Mouse (Mus musculus): ENCODE results near the gene Iqca. TPM values are rescaled to one million over a fixed set of nuclear protein-coding genes. Genes with fewer than 3 reads are reported as not detected.

Gene Iqca
- polyA plus RNA-seq (2017; shearing (Covaris generic)), result not detected

DNA sequence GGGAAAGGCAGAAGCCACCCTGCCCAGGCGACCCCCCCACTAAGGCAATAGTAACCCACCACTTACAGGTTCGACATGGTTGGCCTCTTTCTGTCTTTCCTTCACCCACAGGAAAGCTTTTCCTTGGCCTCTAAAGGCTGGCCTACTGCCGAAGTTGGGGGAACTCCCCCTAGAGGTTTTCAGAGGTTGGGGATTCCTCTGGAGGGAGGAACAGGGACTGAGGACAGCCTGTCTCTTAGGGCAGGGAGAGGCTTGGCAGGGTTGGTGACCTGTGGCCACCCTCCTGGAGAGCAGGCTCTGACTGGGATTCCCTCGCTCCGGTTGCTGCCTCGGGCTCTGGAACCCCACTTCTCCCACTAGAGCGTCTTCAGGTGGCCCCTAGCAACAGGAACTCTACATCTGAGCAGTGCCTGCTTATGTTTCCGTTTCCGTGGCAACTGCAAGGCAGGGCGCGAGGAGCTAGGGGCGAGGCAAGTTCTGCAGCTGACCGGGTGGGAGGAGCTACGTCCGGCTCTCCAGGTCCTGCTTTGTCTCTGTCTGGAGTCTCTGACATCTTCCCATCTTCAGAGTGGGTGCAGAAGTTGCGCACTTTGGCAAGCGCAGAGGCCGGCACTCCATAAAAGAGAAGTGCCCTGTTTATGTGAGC, at the start of gene Iqca:
Gene Iqca (minus strand): TSS at position 303 of the 646 bp plus-strand sequence.
- no peak for ATAC-seq

DNA sequence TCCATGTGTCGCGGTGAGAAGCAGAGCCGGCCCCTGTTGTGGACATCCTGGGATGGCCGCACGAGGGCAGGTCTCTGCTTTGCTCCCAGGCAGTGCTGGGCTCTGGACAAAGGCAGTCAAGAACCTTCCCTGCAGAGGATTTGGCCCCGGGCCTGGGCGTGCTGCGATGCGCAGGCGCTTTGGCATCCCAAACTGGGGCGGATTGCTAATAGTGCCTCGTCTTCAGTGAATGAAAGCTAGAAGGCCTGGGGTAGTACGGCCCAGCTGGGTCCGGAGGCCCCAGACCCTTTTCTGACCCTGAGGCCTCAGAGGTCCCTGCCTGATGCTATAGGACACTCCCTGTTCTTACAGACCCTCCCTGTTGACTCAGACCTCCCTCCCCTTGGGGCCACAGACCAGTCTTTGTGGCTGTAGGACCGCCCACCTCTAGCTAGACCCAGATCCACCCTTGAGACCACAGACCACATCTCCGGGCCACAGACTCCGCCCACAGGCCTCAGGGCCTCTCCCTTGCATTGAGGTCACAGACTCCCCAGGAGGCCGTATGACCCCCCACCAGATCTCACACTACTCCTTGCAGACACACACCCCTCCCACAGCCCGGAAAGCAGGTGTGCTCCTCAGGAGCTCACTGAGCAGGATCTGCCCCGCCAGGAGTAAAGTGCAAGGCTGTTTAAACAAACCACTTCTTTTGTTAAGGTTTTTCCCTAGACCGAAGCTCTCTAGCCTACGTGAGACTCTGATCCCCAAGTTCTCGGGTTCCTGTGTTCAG, 49.2 kb upstream of the Iqca start:
- no peak for ATAC-seq

DNA sequence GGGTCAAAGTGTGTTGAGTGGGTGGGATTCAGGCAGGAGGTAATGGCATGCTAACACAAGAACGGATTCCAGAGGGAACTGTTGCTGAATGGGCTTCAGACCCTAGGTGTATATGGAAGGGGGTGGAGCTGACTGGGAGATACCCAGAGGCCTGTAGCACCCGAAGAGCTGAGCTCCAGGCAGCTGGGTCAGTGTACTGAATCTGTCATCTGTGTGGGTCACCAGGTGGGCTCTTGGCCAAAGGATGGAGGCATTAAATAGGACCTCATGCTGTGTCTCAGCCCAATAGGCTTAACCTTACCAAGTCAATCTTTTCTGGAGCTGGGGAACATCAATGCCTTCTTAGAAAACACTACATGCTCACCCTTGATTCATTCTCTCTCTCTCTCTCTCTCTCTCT, 48.5 kb upstream of the Iqca start:
- ATAC-seq, result no peak

DNA sequence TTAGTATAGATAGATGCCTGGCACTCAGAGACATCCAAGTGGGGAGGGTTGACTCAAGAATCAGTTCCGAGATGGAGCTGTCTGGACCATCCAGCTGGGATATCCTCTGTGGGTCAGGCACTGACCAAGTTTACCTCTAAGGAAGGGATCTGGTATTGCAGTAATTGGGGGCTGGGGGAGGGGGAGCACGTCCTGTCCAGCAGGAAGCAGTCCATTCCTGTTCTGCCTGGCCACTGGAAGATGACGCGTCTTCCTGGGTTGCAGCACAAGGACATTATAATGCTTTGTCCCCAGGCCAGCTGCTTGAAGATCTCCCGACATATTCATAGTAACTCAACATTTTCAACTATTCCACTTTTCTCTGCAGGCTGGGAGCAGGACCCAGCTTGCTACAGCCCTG, 48.0 kb upstream of the Iqca start:
- no peak for ATAC-seq

DNA sequence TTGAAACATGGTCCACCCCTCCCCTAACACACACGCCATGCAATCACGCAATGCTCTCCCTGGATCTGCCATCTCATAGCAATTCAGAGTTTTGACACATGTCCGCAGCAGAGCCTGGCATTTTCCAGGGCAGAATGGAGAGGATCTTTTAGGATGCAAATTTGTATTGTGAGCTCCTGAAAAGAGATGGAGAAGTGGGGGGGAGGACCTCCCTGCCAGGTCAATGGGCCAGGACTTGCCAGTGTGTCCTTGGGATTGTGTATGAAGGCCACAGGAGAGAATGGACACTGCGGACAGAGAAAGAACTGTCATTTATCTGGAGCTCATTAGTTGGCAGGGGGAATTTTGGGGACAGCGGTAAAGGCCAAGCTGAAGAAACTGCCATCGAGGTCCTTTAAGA, 35.8 kb upstream of the Iqca start:
- no peak for ATAC-seq

DNA sequence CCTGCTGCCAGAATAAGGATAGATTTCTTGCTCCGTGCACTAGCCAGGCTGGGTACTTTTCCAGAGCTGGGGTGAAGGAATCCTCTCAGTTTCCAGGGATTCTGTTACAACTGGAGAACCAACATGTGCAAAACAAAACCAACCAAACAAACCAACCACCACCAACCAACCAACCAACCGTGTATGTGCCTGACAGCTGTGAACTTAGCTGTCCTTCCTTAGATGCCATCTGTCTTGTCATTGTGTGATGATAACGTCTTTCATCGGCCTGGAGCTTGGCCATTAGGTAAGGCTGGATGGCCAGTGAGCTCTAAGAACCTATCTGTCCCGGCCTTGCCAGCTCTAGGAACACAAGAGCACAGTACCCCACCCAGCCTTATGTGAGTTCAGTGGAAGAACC, 33.7 kb upstream of the Iqca start:
- no peak for ATAC-seq

DNA sequence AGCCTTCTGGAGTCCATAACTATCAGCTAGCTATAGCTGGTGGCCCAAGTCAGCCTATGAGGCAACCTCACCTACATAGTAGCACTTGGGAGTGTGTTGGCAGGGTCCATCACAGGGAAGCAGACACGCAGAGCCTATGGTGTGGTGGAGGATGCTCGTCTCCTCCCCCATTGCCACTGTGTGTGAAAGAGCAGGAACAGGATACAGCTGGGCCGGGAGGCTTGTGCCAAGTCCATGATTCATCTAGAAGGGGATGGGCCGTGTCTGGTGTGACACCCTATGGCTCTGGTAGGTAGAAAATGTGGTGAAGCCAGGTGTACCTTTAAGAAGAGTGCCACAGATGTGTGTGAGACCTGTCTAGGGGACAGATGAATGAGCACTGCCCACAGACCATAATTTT, 33.0 kb upstream of the Iqca start:
- no peak for ATAC-seq

DNA sequence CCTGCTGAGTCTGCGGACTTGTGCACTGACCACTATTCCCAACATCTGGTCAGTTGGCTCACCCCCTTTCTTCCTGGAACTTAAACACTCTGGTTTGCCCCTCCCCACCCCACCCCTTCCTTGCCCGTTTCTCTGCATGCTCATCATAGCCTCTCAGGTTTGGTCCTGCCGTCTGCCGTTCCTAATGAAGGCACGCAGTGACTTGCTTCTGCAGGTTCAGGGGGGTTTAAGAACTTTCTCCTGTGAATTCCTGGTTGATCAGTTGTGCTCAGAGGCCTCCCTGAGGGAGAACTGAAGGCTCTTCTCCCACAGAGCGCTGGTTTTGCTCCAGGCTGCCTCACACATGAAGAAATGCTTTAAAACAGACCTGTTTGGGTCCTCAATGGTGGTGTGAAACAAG, 30.4 kb upstream of the Iqca start:
- ATAC-seq, result no peak

DNA sequence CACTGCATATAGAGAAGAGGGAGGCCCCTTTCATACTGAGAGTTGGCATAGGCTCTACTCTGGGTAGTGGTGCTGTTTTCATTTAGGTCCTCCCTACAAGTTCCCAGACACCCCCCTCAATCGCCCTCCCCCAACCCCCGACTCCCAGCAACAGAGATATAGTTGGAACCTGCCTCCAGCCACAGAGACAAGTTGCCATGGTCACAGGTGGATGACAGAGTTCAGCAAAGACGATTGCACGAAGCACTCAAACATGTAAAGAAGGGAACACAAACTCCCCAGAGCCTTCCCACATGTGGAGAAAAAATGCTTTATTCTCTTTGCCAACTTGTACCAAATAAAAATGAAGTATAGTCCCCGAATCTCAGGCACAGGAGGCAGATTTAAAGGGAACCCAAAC, 29.3 kb upstream of the Iqca start:
- no peak for ATAC-seq

DNA sequence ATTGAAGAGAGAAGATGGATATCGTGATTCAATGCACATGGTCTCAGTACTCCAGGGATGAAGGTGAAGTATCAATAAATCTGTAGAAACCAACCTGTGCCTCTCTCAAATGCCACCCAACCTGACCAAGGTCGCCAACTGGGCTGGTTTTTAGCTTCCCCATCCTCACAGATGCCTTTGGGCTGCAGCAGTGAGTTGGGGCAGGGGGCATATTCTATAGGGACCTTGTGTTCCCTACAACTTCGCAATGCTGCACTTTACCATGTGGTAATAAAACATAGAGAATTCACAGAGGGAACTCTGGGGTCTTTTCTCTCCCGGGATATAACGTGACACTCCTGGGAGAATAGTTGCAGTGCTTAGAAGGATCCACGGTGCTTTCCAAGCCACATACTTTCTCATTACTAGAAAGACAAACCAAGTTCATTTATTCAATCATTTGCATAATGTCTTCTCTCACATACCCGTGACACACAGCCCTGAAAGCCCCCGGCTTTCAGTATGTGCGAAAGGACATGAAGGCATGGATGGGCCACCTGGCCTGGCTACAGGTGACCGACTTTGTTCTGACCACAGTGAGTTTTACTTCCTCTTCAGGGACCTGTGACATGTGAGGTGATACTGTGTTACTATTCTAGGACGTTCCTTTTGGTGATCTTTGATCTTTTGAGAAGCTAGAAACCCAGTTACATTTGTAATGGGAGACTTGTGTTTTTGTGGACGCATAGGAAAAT, 27.9 kb upstream of the Iqca start:
- ATAC-seq, result no peak

DNA sequence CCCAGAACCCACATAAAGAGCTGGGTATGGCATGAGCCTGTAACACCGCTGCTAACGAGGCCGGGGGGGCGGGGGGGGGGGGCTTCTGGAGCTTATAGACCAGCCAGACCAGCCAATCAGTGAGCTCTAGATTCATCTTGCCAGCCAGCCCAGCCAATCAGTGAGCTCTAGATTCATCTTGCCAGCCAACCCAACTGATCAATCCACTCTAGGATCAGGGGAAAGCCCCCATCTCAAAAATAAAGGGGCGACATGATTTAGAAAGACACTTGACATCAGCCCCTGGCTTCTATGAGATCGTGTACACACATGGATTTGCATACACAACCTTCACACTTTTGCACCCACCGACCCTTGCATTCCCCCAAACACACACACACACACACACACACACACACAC, 27.3 kb upstream of the Iqca start:
- no peak for ATAC-seq

DNA sequence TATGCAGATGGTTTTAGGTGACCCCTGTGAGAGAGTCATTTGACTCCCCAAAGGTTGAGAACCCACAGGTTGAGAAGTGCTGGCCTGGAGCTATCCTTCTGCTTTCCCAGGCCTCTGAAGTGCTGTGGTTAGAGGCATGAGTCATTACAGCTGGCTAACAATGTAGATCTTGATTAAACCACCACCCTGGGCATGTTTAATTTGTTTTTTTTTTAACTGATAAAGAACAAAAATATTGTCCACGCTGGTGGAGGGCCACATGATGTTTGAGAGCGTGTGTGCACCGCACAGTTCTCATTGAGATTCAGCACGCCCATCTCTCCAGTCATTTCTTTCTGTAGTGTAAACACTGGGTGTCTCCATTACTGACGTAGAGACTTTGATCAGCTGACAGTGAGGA, 24.8 kb upstream of the Iqca start:
- ATAC-seq, result no peak

DNA sequence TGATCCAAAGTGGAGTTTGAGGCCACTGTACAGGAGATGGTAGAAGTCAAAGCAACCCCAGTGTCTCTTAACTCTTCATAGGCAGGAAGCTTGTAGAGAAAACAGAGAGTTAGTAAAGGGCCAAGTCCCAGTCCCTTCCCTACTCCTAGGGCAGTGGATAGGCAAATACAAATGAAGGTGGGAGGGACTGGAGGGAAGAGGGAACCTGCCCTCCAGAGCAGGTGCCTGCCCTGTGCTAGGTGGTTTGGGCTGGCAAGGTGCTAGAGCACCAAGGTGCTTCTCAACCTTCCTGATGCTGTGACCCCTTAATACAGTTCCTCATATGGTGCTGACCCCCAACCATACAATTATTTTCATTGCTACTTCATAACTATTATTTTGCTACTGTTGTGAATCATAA, 24.4 kb upstream of the Iqca start:
- no peak for ATAC-seq

DNA sequence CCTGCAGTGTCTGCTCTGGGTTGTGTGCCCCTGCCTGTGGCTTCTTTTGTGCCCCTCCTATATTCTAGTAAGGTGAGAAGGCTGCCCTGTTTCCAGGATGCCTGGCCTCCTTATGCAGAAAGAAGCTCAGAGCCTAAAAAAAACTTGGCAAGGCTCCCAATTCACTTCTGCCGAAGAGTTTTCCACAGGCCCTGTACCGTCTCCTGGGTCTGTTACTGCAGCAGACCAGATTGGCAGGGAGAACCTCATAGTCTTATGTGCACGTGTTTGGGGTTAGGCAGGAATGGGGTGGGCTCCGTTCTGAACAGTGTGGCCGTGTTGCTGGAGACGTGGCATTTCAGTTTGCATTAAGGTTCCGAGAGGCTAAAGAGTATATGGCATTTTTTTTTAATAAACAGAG, 23.0 kb upstream of the Iqca start:
- ATAC-seq, result no peak

DNA sequence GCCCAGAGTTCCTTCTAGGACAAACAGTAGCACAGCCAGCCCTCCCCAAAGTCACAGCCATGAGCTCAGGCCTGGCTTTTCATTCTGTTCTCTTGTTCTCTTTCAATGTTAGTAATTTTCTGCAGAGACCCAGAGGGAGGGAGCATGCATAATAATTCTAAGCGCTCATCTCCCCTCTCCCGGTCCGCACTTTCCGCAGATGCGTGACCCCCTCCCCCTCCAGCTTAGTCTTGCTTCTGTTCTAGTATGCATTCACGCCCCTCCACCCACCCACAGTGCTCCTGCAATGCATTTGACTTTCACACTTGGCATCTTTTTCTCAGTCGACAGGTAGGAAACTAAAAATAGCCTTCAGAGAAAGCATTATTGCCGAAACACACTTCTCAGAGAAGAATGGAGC, 21.1 kb upstream of the Iqca start:
- ATAC-seq, result no peak

DNA sequence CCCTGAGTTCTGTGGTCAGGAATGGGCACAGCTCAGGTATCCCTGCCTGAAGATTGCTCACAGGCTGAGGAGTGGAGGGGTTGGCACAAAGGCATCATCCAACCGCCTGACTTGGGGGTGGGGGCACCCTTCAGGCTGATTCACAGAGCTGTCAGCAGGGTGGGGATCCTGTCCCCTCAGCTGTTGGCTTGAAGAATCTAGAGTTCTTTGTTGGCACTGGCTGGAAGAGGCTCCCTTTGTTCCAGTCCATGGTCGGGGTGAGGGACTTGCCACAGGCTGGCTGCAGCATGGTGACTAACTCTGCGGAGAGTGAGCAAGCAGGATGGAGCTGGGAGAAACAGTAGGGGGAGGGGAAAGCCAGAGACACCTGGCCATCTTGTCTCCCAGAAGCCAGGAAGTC, 11.1 kb upstream of the Iqca start:
- ATAC-seq, result no peak

DNA sequence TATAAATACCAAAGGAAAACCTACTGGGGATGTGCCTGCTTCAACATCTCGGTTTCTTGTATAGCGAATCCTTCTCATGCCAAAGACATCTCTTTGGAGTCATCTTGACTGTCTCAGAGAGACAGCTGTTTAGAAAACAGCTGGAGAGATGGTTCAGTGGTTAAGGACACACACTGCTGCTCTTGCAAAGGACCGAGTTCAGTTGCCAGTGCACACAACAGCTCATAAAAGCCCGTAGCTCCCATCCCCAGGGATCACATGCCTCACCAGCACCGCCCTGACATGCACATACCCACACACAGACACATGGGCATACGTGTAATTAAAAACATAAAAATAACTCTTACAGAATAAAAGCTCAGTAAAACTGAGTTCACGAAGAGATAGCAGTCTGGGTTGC, 10.0 kb upstream of the Iqca start:
- ATAC-seq, result no peak

DNA sequence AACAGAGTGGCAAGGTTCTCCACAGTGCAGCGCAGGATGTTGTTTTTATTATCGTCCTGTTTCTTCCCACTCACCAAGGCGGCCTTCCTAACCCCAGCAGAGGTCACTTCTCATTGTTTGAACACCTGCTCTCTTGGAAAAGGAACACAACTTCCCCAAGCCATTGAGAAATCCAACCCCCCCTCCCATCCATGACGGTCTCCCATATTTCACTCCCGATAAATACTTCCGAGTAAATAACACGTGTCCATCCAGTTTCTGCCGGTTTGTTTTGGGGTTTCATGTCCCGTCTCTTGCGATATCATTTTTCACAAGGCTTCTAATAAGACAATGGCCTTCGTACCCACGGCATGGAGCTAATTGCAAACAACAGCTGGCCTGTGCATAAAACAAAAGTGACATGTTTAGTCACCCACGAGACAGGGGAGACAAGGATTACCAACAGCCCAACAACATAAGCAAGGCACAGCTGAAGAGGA, 9.2 kb upstream of the Iqca start:
- ATAC-seq, result no peak

DNA sequence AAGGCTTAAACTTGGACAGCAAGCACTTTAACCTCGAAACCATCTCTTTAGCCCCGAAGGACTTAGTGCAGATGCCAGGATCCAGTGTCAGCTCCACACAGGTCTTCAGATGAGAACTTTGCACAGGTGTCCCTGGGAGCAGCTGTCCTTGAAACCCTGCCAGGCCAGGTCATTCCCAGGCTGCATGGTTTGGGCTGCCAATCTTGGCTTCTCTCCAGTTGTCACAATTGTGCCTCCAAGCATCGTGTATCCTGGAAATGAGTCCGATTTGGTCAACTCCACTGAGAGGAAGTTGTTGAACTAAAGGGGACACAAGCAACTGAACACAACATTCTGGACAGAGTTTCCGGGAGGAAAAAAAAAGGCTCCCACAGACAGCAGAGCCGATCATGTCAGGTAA, 8.4 kb upstream of the Iqca start:
- no peak for ATAC-seq

DNA sequence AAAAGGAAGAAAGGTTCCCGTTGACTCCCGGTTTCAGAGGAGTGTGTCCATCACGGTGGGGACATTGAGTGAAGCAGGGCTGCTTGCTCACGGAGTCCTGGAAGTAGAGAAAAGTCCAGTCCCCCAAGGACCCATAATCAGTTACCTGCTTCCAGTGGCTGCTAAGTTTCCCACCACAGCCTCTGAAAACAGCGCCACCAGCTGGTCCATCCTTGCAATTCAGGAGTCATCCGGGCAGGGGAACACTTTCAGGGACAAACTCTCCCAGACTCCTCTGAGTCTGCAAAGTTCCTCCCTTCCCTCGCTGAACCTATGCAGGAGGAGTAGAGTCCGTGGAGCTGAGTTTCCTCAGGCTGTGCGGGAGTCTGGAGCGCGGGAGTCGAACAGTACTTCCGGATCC, 6.7 kb upstream of the Iqca start:
- ATAC-seq, result no peak

DNA sequence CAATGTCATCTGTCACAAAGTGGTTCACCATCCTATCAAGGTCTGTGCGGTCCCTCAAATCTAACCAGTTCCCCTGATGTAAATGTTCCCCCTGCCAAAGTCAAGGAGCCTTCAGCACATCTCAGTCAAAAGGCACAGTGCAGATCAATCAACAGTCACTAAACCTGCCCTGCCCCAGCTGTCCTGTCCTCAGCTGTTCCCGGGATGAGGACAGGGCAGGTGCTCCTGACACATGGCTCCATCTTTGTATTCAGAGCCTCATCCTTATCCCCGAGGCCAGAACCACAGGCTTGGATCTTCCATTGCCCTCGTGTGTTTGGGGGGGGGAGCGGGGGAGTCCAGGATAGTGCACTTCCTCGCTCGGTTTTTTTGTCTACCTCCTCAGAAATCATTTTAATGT, 3.4 kb upstream of the Iqca start:
- no peak for ATAC-seq

DNA sequence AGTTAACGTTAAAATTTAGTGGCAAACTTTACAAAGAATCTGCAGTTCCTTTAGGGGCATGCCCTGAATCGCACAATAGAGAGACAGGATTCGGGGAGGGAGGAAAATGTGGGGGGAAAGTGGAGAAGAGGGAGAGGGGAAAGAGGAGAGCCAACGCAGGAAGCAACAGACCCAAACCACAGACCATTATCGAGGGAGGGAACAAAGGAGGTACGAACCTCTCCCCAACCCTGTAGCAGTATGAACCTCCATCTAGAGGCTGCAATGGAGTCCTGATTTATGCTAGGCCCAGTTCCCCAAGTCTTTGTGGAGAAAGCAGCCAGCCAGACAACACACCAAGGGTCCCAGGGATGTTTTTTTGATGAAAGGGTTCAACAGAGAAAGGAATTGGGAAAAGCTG, 586 bp upstream of the Iqca start:
- no peak for ATAC-seq

DNA sequence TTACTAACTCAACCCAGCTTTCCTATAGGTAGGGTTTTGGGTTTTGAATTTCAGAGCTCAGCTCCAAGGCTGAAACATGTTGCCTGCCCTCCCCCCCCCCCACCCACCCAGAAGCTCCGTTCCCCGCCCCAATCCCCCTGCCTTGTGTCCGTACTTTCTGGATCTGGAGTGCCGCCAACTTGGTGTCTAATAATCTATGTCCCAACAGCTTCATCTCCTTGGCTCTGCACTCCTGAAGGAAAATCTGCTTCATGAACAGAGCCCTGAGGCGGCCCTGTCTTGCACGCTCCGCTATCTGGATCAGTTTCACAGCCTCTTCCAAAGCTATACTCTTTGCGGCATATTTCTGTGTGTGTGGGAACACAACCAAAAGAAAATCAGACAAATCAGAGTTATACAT, 13.5 kb downstream of the Iqca start:
- ATAC-seq, result no peak

DNA sequence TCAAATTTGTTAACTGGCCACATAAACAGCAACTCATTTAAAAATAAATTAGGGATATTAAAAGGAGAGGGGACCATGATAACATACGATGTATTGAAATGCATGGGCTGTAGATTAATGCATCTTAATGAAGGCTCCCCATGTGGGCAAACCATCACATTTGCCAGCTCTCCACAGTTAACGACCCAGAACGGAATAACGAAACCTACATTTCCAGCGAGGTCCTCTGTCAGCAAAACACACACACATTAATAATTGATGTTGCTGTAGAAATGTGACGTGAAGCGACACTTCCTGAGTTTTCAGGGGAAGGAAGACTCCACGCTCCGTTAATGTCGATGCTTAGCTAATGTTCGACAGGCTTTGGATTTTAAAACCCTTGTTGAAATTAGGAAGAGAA, 20.8 kb downstream of the Iqca start:
- no peak for ATAC-seq

All from CD4-positive, CD25-positive, alpha-beta regulatory T cell, adult 4 months (primary cell).